Mouse (Mus musculus): Measurements from ENCODE around the gene Nipbl.
"Not testable (repeated sequence)": the region's sequence is repeated elsewhere in the genome, so short reads cannot be mapped to it uniquely, and the experiment has no call there.

Gene Nipbl

DNA sequence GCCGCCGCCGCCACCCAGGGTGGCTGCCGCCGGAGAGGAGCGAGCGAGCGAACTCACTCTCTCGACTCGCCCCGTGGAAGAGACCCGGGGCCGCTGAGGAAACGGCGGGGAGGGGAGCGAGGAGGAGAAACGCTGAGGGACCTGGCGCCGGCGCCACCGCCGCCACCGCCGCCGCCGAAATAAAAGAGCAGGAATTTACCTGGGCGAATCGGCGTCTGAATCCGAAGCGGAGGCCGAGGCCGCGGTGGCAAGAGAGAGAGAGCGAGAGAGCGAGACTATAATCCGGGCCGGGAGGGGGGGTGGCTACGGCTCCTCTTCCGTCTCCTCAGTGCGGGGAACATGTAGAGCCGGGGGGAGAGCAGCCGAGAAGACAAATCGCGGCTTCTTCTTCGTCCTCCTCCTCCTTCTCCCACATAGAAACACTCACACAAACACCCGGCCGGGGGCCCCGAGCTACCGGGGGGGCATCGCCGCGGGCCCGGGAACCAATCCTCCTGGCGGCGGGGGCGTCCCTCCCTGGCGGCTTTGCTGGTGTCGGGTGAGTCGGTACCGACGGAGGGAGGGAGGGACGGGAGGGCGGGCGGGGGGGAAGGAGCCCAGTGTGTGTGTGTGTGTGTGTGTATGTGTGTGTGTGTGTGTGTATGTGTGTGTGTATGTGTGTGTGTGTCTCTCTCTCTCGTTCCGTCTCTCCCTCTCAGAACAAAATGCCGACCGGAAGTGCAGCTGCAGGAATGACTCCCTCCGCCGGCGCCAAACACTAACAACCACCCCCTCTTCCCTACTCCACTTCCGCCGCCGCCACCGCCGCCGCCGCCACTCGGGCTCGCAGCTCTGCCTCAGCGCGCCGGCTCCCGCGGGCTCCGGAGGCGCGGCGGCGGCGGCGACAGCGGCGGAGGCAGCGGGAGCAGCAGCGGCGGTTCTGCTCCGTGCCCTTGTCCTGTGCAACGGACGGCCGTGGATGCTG lies at the start of gene Nipbl:
Nipbl (minus strand) TSS at position 538 of the 964 bp plus-strand sequence.
- DNase-seq (ENCODE audit: low spot score in 2 of 2): peak; percentile 88 to 89

DNA sequence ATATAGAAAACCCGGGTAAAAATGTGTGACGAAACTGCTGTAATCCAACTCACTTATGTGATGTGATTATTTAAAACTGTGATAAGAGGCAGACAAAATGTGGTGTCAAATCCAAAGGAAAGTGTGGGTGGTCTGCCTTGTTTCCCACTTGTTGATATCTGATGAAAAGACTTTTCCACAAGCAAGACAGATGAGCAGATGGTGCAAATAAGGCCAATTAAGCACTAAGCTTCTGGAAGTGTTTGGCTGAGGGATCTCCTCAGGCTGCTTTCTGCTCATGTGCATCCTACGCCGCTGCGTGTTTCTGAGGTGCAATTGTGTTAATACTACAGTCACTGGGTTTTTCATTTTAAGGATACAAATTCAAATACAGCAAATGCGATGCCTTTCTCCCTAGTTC lies 41.0 kb upstream of the Nipbl start:
- no peak for DNase-seq (ENCODE audit: low spot score in 2 of 2)

DNA sequence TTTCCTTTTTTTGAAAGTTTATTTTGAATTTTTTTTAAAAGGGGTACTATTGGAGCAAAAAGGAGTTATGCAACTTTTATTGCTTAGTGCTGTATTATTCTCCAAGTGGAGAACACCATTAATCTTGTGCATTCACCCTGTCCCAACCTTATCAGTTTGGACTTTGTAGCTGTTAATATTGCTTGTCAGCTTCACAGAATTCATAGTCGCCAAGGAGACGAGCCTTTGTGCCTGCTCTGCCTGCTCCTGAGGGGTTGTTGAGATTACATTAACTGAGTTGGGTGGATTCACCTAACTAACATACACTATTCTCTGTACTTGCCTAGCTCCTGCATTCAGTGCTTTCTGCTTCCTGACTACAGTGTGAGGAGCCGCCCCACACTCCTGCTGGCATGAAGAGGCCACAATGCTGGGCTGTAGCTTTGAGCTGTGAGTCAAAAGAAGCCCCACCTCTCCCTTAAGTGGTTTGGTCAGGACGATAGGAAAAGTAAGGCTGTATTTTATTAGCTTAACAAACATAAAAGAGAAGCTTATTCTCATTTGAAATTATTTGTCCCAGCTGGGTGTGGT lies 24.8 kb upstream of the Nipbl start:
- DNase-seq (ENCODE audit: low spot score in 2 of 2): no peak

DNA sequence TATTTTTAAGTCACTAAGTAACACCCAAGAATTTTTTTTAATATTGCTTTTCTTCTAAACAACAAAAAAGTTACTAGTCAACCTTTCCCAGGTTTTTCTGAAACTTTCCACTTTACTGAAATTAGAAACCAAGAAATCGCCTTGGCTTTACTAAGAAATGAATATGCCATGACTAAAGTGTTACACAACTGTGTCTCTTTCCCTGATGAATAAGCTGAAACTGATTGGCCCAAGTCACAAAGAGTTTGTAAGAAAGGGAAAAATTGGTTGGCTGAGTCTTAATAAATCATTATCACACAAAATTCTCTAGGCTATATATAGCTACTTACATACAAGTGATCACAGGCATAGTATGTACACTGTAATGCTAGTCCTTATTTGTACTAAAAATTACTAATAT lies 19.3 kb upstream of the Nipbl start:
- DNase-seq (ENCODE audit: low spot score in 2 of 2): no peak

DNA sequence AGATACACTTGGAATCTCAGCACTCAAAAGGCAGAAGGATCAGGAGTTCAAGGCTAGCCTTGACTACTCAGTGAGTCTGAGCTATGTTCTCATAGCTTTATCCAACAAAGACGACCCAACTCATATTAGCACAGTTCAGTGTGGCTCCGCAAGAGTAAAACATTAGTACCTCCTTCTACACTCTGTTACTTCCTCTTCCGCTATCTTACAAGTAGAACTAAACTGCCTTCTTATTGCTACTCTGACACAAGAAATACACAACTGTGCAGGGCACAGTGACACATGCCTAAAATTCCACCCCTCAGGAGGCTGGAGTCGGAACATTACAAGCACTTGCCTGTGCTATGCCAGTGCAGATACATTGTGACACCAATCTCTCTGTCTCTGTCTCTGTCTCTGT lies 18.5 kb upstream of the Nipbl start:
- no peak for DNase-seq (ENCODE audit: low spot score in 2 of 2)

DNA sequence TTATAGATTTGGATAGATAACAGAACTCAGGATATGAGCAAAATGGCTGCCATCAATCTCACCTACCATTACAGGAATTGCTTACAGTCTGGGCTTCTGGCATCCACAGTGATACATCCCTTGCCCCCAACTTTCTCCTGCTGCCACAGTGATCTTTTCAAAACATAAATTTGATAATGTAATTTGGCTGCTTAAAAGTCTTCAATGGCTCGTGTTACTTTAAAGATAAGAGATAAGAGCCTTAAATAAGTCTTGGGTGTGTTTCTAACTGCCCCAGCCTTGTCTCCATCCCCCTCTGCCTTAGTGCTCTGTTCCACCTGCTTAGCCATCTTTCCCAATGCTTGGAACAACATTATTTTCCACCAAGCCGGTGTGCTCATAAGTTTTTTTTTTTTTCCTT lies 16.6 kb upstream of the Nipbl start:
- no peak for DNase-seq (ENCODE audit: low spot score in 2 of 2)

DNA sequence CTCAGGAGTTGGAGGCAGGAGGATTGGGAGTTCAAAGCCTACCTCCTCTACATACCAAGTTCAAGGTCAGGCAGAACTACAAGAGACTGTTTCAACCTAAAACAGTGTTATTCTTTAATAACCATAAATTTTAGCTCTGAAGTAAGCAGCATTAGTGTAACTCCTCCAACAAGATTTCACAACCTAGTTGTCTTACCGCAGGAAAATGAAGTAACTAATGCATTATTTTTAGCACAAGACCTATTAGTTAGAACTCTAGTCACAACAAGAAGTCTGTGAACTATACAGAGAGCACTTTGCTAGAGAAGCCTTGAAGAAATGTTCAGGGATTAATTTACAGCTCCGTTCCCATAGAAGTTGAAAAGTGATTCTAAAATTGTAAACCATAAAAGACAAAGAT lies 15.7 kb upstream of the Nipbl start:
- DNase-seq (ENCODE audit: low spot score in 2 of 2): no peak

DNA sequence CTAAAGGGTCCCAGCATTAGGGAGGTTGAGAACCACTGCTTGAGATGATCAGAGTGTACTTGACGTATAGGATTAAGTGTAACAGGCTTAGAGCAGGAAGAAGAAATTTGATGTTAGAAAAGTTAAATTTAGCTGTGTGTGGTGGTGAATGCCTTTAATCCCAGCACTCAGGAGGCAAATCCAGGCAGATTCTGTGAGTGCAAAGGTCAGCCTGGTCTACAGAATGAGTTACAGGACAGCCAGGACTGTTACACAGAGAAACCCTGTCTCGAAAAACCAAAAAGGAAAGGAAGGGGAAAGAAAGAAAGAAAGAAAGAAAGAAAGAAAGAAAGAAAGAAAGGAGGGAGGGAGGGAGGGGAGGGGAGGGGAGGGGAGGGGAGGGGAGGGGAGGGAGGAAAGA lies 12.0 kb upstream of the Nipbl start:
- DNase-seq (ENCODE audit: low spot score in 2 of 2): not testable (repeated sequence)

DNA sequence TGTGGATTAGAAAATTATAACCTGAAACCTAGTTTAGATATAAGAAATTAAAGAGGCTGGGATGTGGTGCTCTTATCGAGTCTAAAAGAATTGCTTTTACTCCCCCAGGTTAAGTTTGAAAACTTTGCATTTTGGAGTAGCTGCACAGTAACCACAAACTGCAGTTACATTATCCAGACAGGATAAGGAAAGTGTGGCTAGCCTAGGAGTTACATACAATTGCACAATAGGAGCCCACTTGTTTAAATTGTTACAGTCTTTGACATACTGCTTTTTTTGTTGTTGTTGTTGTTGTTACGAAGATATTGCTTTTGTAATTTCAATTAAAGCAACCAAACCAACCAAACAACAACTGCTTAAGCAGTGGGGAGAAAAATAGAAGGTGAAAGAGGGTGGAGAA lies 11.2 kb upstream of the Nipbl start:
- no peak for DNase-seq (ENCODE audit: low spot score in 2 of 2)

DNA sequence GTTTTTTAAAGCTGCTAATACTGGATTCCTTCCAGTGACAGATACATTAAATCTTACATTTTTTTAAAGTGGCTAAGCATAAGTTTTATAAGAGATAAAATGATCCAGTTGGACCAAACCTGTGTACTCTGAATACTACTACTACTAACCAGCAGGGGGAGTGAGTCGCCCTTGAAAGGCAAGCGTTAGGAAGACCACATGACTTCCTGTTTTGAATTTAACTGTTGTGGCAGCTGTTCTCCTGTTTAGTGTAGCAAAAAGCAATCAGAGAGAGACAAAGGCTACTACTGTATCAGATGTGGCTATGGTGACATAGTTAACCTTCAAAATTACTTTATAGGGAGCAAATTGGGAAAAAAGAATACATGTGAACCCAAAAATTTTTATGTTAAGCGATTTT lies 6.8 kb upstream of the Nipbl start:
- DNase-seq (ENCODE audit: low spot score in 2 of 2): peak; percentile 55 to 56

DNA sequence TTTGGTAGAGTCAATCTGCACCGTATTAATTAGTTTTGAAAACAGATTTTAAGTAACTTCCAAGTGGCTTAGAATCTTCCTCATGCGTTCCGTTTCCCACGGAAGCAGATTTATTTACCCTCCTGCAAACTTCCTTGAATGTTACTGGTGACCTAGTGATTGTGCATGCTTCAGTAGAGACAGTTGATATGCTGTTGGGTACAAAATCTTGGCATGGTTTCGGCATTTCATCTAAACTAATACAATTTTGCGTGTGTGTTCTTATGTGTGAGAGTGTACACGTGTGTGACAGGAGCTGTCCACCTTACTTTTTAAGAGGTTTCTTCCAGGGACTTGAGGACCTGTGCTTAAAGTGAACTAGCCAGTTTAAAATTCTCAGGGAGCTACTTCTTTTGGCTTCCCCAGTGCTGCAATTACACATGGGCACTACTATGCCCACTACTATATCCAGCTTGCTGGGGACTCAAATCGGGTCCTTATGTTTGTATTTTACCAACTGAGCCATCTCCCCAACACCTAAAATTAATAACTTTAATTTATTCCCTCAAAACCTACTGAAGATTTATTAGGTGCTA lies 3.0 kb upstream of the Nipbl start:
- DNase-seq (ENCODE audit: low spot score in 2 of 2): no peak

DNA sequence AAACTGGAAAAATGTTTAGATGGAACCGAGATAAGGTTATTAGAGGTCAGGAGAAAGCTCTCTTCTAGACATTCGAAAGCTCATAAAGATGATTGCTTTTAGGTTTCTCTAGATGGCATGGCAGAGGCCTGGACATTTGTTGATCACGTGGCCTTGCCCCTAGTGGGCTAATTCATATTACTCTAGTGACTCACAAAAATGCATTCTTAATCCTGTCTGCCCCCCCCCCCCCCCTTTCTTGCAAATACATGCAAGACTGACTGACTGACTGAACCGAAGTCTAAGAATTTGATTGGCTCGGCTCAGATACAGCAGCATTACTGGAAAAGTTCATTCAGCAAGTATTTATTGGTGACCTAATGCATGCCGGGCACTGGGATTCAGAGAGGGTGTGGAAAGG lies 2.2 kb upstream of the Nipbl start:
- peak in 1 of 2 experiments; percentile 23 for DNase-seq (ENCODE audit: low spot score in 2 of 2)

DNA sequence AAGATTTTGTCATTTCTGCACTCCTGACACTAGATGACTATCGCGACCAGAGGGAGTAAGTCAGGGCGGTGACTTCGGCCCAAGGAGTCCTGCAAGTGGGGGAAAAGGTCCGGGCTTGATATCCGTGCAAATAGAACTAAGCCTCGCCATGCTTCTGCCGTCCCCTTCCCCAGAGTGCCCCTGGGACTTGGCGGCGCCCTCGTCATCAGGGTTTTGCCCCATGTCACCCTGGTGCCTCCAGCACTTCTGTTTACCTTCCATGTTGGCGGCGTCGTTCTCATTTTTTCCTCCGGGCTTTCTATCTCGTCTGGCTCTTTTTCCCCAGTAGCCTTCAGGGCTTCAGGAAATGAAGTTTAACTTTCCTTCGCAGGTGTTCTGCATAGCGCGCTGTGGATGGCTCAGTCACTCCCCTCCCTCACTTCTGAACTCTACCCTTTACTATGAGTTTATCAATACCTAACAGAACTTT lies 1.7 kb upstream of the Nipbl start:
- peak; percentile 17 to 20 for DNase-seq (ENCODE audit: low spot score in 2 of 2)

DNA sequence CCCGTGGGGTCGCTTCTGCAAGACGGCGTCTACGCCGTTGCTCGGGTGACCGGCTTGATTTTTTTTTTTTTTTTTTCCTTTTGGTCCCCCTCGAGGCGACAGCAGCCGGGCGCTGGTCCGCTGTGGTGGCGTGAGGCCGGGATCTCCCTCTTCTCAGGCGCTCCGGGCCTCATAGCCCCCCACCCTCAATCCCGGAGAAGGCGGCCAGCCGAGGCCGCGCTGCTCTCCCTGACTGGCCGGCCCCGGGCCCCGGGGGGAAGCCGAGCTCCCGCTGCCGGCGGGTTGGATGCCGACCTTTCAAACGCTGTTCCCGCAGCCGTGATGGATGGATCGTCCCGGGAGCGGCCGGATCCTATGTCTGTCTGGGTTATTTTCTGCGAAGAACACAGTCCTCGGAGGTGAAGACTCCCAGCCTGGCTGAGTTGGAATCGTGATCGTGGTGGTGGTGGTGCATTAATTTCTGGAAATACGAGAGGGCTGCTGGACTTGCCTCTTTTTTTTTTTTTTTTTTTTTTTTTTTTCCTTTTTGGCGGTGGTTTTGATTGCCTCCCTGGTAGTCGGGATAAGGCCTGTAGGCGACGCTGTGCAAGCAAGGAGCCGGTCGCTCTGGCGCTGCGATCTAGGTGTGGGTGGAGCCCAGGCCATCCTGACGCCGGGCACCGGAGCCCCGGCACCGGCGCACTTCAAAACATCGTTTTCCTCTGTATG lies 781 bp upstream of the Nipbl start:
- peak; percentile 72 to 75 for DNase-seq (ENCODE audit: low spot score in 2 of 2)

DNA sequence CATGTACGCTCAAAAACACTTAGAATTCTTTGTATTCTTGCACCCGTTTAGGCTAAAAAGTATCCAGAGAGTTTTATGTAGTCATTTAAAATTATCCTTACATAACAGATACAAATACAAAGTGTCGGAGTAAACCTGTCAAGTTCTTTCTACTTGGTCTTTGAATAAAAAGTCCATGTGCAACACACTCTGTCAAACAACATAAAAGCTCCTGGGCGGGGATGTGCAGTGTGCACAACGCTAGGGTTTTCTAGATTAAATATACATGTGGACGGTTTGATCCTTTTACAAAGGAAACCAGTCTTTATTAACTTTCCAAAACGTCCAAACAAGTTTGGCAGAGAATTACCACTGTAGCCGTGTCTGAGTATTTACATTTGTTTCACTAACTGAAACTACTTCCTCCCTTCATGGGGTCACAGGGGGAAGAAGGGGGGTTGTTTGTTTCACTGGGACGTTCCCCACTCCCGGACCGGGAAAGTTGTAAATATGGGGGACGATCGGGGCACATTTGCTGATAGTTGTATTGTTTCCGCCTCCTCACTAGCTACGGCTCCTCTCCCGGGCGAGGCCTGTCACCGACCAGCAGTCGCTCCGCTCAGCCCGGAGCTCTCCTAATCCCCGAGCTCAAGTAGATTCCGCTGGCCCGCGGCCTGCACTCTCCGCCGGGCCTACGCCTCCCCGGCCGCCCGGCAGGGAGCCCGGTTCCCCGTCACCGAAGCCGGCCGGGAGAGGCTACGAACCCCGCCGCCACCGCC lies 916 bp downstream of the Nipbl start:
- DNase-seq (ENCODE audit: low spot score in 2 of 2): peak; percentile 55 to 64

DNA sequence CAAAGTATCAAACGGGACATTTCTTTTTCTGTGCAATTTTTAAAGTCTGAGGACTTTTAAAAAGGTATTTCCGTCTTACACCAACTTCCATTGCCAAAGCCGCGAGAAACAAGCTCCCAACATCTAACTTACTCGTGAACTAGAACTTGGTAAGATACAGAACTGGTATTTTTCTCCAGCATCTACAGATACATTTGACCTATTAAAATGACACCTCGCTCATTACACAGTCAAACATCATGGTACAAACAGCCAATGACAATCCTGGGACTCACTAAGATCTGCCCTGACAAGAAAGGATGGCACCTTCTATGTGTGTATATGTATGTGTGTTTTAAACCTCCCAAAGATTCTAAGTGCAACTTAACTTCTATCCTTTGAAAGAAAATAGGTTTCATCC lies 1.5 kb downstream of the Nipbl start:
- DNase-seq (ENCODE audit: low spot score in 2 of 2): peak in 1 of 2 experiments; percentile 16

DNA sequence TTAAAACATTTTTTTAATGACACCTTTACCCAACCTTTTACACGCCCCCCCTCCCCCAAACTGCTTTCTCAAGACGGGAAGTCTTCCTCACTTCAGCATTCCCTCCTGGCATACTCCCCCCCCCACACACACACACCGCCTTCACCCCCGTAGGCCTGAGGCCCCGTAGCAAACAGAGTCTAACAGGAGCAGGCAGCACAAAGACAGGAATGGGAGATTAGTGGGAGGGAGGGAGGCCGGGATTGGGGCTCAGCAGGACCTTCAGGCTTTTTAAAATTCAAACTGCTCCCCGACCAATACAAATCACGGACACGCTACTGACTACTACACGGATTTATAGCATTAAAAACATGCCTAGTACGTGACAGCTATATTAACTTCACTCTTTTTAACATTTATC lies 2.1 kb downstream of the Nipbl start:
- DNase-seq (ENCODE audit: low spot score in 2 of 2): peak; percentile 6 to 11

DNA sequence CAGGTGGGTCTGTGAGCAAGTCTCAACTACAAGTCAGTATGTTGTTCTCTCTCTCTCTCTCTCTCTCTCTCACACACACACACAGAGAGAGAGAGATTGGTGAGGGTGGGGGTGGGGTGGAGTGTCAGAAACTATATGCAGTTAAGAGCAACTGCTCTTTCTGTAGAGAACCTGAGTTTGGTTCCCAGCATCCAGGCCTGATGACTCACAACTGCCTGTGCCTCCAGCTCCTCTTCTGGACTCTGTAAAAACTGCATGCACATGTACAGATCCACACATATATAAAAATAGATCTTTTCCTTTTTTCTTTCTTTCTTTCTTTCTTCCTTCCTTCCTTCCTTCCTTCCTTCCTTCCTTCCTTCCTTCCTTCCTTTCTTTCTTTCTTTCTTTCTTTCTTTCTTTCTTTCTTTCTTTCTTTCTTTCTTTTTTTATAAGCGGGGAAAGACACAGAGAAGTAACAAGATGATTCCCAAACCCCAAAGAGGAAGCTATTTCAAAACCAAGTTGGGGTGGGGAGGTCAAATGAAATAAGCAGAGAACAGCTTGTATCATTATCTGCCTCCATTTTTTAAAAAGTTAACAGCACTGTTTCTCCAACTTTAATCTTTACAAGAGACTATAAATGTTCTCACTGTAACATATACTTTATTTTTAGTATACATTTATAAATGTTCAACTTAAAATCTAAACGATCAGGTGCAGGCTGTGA lies 10.9 kb downstream of the Nipbl start:
- DNase-seq (ENCODE audit: low spot score in 2 of 2): no peak

DNA sequence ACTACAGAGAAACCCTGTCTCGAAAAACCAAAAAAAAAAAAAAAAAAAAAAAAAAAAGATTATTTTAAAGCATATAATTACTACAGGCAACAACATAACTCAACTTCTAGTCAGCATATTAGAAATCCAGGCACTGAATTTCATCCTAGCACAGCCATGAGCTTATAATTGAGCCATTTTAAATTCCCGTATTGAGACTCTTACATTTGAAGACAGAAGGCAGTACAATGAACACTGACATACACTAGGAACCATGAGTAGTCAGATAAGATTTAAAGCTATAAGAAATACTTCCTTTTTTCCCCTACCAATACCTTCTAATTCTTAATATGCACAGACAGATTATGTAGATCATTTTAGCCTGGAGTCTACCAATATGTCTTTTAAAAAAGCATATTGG lies 11.7 kb downstream of the Nipbl start:
- no peak for DNase-seq (ENCODE audit: low spot score in 2 of 2)

DNA sequence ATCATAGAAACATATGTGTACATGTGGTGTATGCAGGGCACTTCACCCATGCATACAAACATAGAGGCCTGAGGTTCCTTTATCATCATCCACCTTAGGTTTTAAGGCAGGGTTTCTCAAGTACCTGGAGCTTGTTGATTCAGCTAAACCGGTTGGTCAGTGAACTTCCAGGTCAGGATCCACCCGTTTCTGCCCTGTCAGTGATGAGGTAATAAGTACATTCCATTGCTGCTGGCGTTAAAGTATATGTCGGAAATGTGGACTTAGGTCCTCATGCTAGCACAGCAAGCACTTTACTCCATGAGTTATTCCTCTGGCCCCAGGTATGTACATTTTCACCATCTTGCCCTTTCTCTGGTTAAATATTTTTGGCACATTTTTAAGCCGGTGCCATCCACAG lies 14.8 kb downstream of the Nipbl start:
- no peak for DNase-seq (ENCODE audit: low spot score in 2 of 2)

DNA sequence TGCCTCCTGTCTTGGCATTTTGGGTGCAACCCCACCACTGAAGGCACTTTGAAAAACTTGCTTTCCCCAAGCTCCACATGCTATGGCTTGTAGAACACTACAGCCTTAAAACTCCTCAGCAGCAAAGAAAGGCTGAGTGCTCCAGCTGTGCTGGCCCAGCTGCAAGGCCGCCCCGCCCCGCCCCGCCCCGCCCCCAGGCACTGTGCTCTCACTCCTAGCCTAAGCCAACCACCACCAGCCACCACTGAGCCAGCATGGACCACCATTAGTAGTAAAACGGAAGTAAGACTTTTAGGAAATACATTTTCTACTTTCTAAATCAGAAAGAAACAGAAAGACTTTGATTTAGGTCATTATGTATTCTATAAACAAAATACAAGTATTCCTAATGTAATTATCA lies 23.4 kb downstream of the Nipbl start:
- DNase-seq (ENCODE audit: low spot score in 2 of 2): no peak
